Mouse (Mus musculus): ENCODE measurements around the gene Itga4.

- TF ChIP-seq CTCF (IDR thresholded peaks at IDR 0.05; ENCODE audit: low read depth) (no peak), EP300 (IDR thresholded peaks at IDR 0.05; ENCODE audit: low read depth) (no peak)
These were observed 49.0 kb upstream of the Itga4 start for GRCm38 (mm10) chr2:79206191-79206755.

All from liver, embryonic 14.5 days (tissue).